Mouse (Mus musculus): ENCODE data around the gene Kcnmb3.
A peak's percentile ranks its signal among the peaks of the same experiment; 100 is the strongest.

- peak; percentile 68 to 93 (median 82) for TF ChIP-seq CTCF (IDR thresholded peaks at IDR 0.05 in 2 of 3, conservative IDR thresholded peaks at IDR 0.05 in 1 of 3; ENCODE audit: control insufficient read depth in 1 of 3, insufficient read depth in 1 of 3, low read depth in 2 of 3, low read length in 3 of 3, poor library complexity in 1 of 3, severe bottlenecking in 1 of 3)
- TF ChIP-seq EP300 (IDR thresholded peaks at IDR 0.05; ENCODE audit: low read depth in 1 of 2, low read length in 2 of 2): no peak
- no peak for TF ChIP-seq MEF2A (IDR thresholded peaks at IDR 0.05; ENCODE audit: extremely low read depth, insufficient replicate concordance, low read depth, low read length, poor library complexity, severe bottlenecking)
These were observed 16.8 kb upstream of the Kcnmb3 start for GRCm38 (mm10) chr3:32508666-32509324.

Measured in MEL (cell line).